Comparison of ENCODE assay signal across 8 mouse cellular contexts in genomic region chr17:70853436-70853905, GRCm38 (mm10). TPM values are rescaled to one million over a fixed set of nuclear protein-coding genes. Genes with fewer than 3 reads are reported as not detected.
DNase-seq lines count a peak whose midpoint lies in the region; ATAC-seq and TF ChIP-seq lines count a peak whose summit lies in the region.

Gene Tgif1 (minus strand): TSS chr17:70853546.

- peaks cover 7% of the 10 kb centered on the region; the same call in 1 of the 2 replicates for H3K27me3 ChIP-seq in cerebellum, adult 2 months (ENCODE audit: control insufficient read depth, insufficient read depth, low read length)
- no peaks in the 10 kb centered on the region; the same call in 1 of the 2 replicates for H3K27me3 ChIP-seq in forebrain, embryonic 14.5 days (replicated peaks; ENCODE audit: control insufficient read depth, insufficient read depth, low read length)
- peaks cover 34% of the 10 kb centered on the region for H3K27me3 ChIP-seq in hindbrain, embryonic 13.5 days
- H3K27me3 ChIP-seq in liver, embryonic 11.5 days (replicated peaks; ENCODE audit: control insufficient read depth, insufficient read depth, low read length), result 0 out of 2 replicates have a peak, but pooled peaks cover 7% of the 10 kb centered on the region

- WGBS in cerebellum, adult 2 months, result 10% methylated on average over 29 of the region's 29 CpGs
- under 1% methylated on average over 29 of the region's 29 CpGs for WGBS in forebrain, embryonic 14.5 days
- WGBS in hindbrain, embryonic 13.5 days, result under 1% methylated on average over 29 of the region's 29 CpGs
- WGBS in liver, embryonic 11.5 days, result under 1% methylated on average over 29 of the region's 29 CpGs

- peak; percentile 22 for ATAC-seq in forebrain, embryonic 14.5 days
- ATAC-seq in hindbrain, embryonic 13.5 days (ENCODE audit: low FRiP score), result peak; percentile 11; the same call in 1 of the 2 replicates
- ATAC-seq in liver, embryonic 11.5 days (replicated peaks; ENCODE audit: low FRiP score), result no peak

- peak within 1 kb of the TSS; percentile 96 for H3K4me2 ChIP-seq in forebrain, embryonic 14.5 days (ENCODE audit: low read length)
- H3K4me2 ChIP-seq in hindbrain, embryonic 13.5 days, result peak within 1 kb of the TSS; percentile 94
- peak within 1 kb of the TSS; percentile 99 for H3K4me2 ChIP-seq in liver, embryonic 11.5 days

- H3K4me3 ChIP-seq in cerebellum, adult 2 months (replicated peaks; ENCODE audit: insufficient read depth, low read depth, low read length), result peak within 1 kb of the TSS; percentile 69
- H3K4me3 ChIP-seq in forebrain, embryonic 14.5 days (ENCODE audit: low read depth, low read length), result peak within 1 kb of the TSS; percentile 57
- peak within 1 kb of the TSS; percentile 61 for H3K4me3 ChIP-seq in hindbrain, embryonic 13.5 days
- peak within 1 kb of the TSS; percentile 72 for H3K4me3 ChIP-seq in liver, embryonic 11.5 days (ENCODE audit: low read depth, low read length)

- no peak for TF ChIP-seq CTCF in cerebellum, adult 2 months (IDR thresholded peaks at IDR 0.05; ENCODE audit: borderline replicate concordance, insufficient read depth, low read depth, low read length)

- H3K9me3 ChIP-seq in forebrain, embryonic 14.5 days (replicated peaks; ENCODE audit: control insufficient read depth, low read length), result no peaks in the 10 kb centered on the region
- no peaks in the 10 kb centered on the region for H3K9me3 ChIP-seq in hindbrain, embryonic 13.5 days
- H3K9me3 ChIP-seq in liver, embryonic 11.5 days (ENCODE audit: control insufficient read depth, low read length), result no peaks in the 10 kb centered on the region

- DNase-seq in cerebellum, adult 2 months, result no peak
- no peak for DNase-seq in cerebellum, adult 11 months
- DNase-seq in adrenal gland, adult (ENCODE audit: inconsistent age in 2 of 2, low spot score in 1 of 2), result peak; percentile 76 to 92
- DNase-seq in forebrain, embryonic 14.5 days (ENCODE audit: low spot score), result peak; percentile 62
- DNase-seq in liver, embryonic 11.5 days (ENCODE audit: low spot score), result peak; percentile 68
- peak; percentile 68 to 75 for DNase-seq in monocyte, adult 2 months (ENCODE audit: low read depth in 1 of 2, low spot score in 2 of 2)
- DNase-seq in thymus, postnatal 0 days (ENCODE audit: low spot score), result peak; percentile 64

- TF ChIP-seq POLR2A in cerebellum, adult 2 months (IDR thresholded peaks at IDR 0.05; ENCODE audit: borderline replicate concordance, insufficient read depth, low read length), result no peak

- no peak within 1 kb of the TSS for H3K27ac ChIP-seq in cerebellum, adult 2 months (ENCODE audit: insufficient read depth, low read length)
- H3K27ac ChIP-seq in forebrain, embryonic 14.5 days (ENCODE audit: low read depth, low read length), result peak within 1 kb of the TSS; percentile 78
- H3K27ac ChIP-seq in hindbrain, embryonic 13.5 days, result peak within 1 kb of the TSS; percentile 88
- H3K27ac ChIP-seq in liver, embryonic 11.5 days (ENCODE audit: low read depth, low read length), result peak within 1 kb of the TSS; percentile 73

- H3K36me3 ChIP-seq in forebrain, embryonic 14.5 days (ENCODE audit: control insufficient read depth, insufficient read depth, low read length), result no peaks in the 10 kb centered on the region
- no peaks in the 10 kb centered on the region for H3K36me3 ChIP-seq in hindbrain, embryonic 13.5 days
- no peaks in the 10 kb centered on the region for H3K36me3 ChIP-seq in liver, embryonic 11.5 days (ENCODE audit: control insufficient read depth, insufficient read depth, low read length)

- peaks cover 12% of the 10 kb centered on the region; the same call in 1 of the 2 replicates for H3K4me1 ChIP-seq in cerebellum, adult 2 months (ENCODE audit: control insufficient read depth, insufficient read depth, low read length)
- H3K4me1 ChIP-seq in forebrain, embryonic 14.5 days (ENCODE audit: control insufficient read depth, insufficient read depth, low read length), result peaks cover 11% of the 10 kb centered on the region
- H3K4me1 ChIP-seq in hindbrain, embryonic 13.5 days (replicated peaks), result peaks cover 56% of the 10 kb centered on the region
- no peaks in the 10 kb centered on the region for H3K4me1 ChIP-seq in liver, embryonic 11.5 days (replicated peaks; ENCODE audit: control insufficient read depth, insufficient read depth, low read length)

- H3K9ac ChIP-seq in forebrain, embryonic 14.5 days (ENCODE audit: low read length), result peak within 1 kb of the TSS; percentile 75
- peak within 1 kb of the TSS; percentile 82 for H3K9ac ChIP-seq in hindbrain, embryonic 13.5 days
- H3K9ac ChIP-seq in liver, embryonic 11.5 days (ENCODE audit: low read depth, low read length), result peak within 1 kb of the TSS; percentile 85

RNA-seq across cellular contexts. Expression of gene Tgif1, which starts in this region (rescaled TPM):
- polyA plus RNA-seq in cerebellum, adult 2 months (2012; rRNA removed), result 3.5 and 4.0 TPM in 2 replicates
- 12.9 and 13.6 TPM in 2 replicates for polyA plus RNA-seq in forebrain, embryonic 14.5 days (2014; fragmentation: Nextera tagmentation; extraction: Ambion mirVana)
- 26.4 TPM in 2 replicates for polyA plus RNA-seq in hindbrain, embryonic 13.5 days (2015; fragmentation: Nextera tagmentation; extraction: Ambion mirVana)
- polyA plus RNA-seq in liver, embryonic 11.5 days (2014; fragmentation: Nextera tagmentation; extraction: Ambion mirVana), result 26.6 and 30.8 TPM in 2 replicates
- polyA plus RNA-seq in thymus, postnatal 0 days (2015; fragmentation: Nextera tagmentation; extraction: Ambion mirVana), result 36.4 and 37.8 TPM in 2 replicates

Comparison
In these comparisons a context has a peak if more than half of its experiments do, and no peak if none do; other contexts are left out.
1. DNase-seq: peak in adrenal gland, adult (2 of 2), forebrain, embryonic 14.5 days (single experiment), liver, embryonic 11.5 days (single experiment), monocyte, adult 2 months (2 of 2) and thymus, postnatal 0 days (single experiment); none in cerebellum, adult 2 months (0 of 2) and cerebellum, adult 11 months (single experiment).
2. Peak in every context shown above with its lines, with median percentiles within 50 percentile points of each other: H3K4me3 ChIP-seq, H3K4me2 ChIP-seq and H3K9ac ChIP-seq.